Mouse (Mus musculus): ENCODE measurements at regions not wholly inside any gene's neighbourhood (a gene's known extent, or its start where the extent isn't known, plus 50 kb on each side); places are given as distances from the start of the nearest gene placed in this dataset.

DNA sequence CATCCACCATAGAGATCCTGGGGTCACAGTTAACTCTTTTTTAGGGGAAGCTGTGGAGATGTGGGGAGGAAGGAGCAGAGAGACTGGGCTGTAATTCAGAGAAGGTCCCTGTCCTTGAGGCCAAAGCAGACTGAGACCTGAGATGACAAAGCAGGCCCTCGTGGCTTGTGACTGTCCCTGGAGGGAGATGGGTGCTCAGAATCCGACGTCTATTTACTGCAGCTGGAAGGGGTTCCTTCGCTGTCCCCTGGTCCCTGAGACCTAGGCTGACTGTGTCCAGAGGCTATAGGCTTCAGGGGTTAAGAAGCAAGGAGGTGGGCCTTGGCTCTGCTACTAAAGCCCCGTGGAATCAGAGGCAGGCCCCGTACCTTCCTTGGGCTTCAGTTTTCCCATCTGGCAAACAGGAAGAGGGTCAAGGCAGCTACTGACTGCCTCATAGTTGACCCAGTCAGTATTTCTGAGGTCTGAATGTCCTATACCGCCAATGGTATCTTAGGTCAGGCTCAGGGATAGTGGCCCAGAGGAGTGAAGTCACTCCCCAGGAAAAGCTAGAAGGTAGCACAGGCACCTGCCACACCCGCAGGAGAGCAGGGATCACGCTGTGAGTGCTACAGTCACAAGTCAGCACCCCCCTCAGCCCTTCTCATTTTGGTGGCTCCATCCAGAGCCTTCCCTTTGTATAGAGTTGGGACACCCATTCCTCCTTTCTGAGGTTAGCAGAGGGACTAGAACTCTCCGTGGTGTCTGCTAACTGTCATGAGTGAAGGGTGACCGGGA, 65.2 kb downstream of the Cstad start:
- 26% methylated on average over 11 of the region's 11 CpGs for WGBS
- Histone ChIP-seq H3K36me3 (no peaks in the 10 kb centered on the region), H3K27ac (peak overlapping the region; percentile 99), H3K4me3 (no peak overlapping the region), H3K4me1 (peaks cover 61% of the 10 kb centered on the region), H3K4me2 (replicated peaks) (0 out of 2 replicates have a peak overlapping the region, but pooled peaks have one; percentile 10), H3K9me3 (no peaks in the 10 kb centered on the region), H3K27me3 (no peaks in the 10 kb centered on the region), H3K9ac (no peak overlapping the region; the same call in 1 of the 2 replicates)
- ATAC-seq (ENCODE audit: insufficient number of reproducible peaks, insufficient read depth, low FRiP score, low TSS enrichment), result no peak

GRCm38 (mm10) chr2:30658844-30659555, 64.2 kb downstream of the Cstad start:
- peak; percentile 29 for ATAC-seq (ENCODE audit: insufficient number of reproducible peaks, insufficient read depth, low FRiP score, low TSS enrichment)
- H3K4me2 ChIP-seq (replicated peaks), result peak overlapping the region; percentile 63
- H3K4me3 ChIP-seq, result peak overlapping the region; percentile 25
- H3K27me3 ChIP-seq, result no peaks in the 10 kb centered on the region
- WGBS, result 2% methylated on average over 16 of the region's 16 CpGs
- peak overlapping the region; percentile 99 for H3K27ac ChIP-seq
- H3K9ac ChIP-seq, result peak overlapping the region; percentile 63
- H3K36me3 ChIP-seq, result no peaks in the 10 kb centered on the region
- H3K4me1 ChIP-seq, result peaks cover 69% of the 10 kb centered on the region
- H3K9me3 ChIP-seq, result no peaks in the 10 kb centered on the region

Small RNA genes lying in the stretch of these regions (microRNA-seq; reads per million reads assigned to microRNA genes)
- 1.6 reads per million for gene Mir3089

All from embryonic facial prominence, embryonic 12.5 days (tissue).